Mouse (Mus musculus) embryonic facial prominence, embryonic 14.5 days (tissue): ENCODE data around the gene H2al1h. TPM values are rescaled to one million over a fixed set of nuclear protein-coding genes. Genes with fewer than 3 reads are reported as not detected.
A peak's percentile ranks its signal among the peaks of the same experiment; 100 is the strongest.
"Not testable (repeated sequence)": the region's sequence is repeated elsewhere in the genome, so short reads cannot be mapped to it uniquely, and the experiment has no call there.

Source experiments
- ATAC-seq: fragments of 200-750 bp; cut with Nextera tagmentation; 2 replicates; pipeline ENCODE4 v1.8.0; 2017; ENCODE audit warnings: low read depth, moderate number of reproducible peaks, moderate TSS enrichment
- DNase-seq: peaks from one replicate; pipeline ENCODE4 v3.0.0-alpha.2; 2015; ENCODE audit warnings: low spot score
- H3K27ac ChIP-seq: fragments of 300-500 bp; sonication (generic); replicated peaks from 2 replicates; pipeline ENCODE4 v1.5.1; 2014; ENCODE audit warnings: low read depth, mild to moderate bottlenecking, low read length, moderate library complexity
- H3K27me3 ChIP-seq: fragments of 300-500 bp; sonication (generic); replicated peaks from 2 replicates; pipeline ENCODE4 v1.6.1; 2014; ENCODE audit warnings: low read length; ENCODE audit not compliant: control insufficient read depth, insufficient read depth
- H3K36me3 ChIP-seq: fragments of 300-500 bp; sonication (generic); 2 replicates; pipeline ENCODE4 v1.6.1; 2014; ENCODE audit warnings: low read length, mixed read lengths; ENCODE audit not compliant: control insufficient read depth, insufficient read depth
- H3K4me1 ChIP-seq: fragments of 300-500 bp; sonication (generic); 2 replicates; pipeline ENCODE4 v1.6.1; 2014; ENCODE audit warnings: antibody characterized with exemption, low read length; ENCODE audit not compliant: control insufficient read depth, insufficient read depth
- H3K4me2 ChIP-seq: fragments of 300-500 bp; sonication (generic); 2 replicates; pipeline ENCODE4 v1.6.1; 2014; ENCODE audit warnings: low read depth, mild to moderate bottlenecking, low read length, moderate library complexity, mixed read lengths
- H3K4me3 ChIP-seq: fragments of 300-500 bp; sonication (generic); 2 replicates; pipeline ENCODE4 v1.5.1; 2014; ENCODE audit warnings: low read depth, mild to moderate bottlenecking, low read length
- H3K9ac ChIP-seq: fragments of 300-500 bp; sonication (generic); 2 replicates; pipeline ENCODE4 v1.6.1; 2014; ENCODE audit warnings: low read depth, mild to moderate bottlenecking, low read length, moderate library complexity, mixed read lengths
- H3K9me3 ChIP-seq: fragments of 300-500 bp; sonication (generic); 2 replicates; pipeline ENCODE4 v1.6.1; 2016; ENCODE audit warnings: low read length; ENCODE audit not compliant: control insufficient read depth
- WGBS: fragments of 180-500 bp; shearing (Covaris S2); extraction: QIAGEN DNeasy Blood & Tissue Kit; methylation state at CpG from one replicate; pipeline ENCODE4 v1.1.7; 2014; 5-methylcytosine and 5-hydroxymethylcytosine counted together
- polyA plus RNA-seq: library from polyadenylated mRNA; unstranded; fragments of >200 nt; fragmentation: Nextera tagmentation; extraction: Ambion mirVana; gene quantifications from 2 replicates; pipeline ENCODE4 v1.2.1, GENCODE M21; 2014

H2al1h gene
- polyA plus RNA-seq, 1 experiment from 2014 or later, result not detected

DNA sequence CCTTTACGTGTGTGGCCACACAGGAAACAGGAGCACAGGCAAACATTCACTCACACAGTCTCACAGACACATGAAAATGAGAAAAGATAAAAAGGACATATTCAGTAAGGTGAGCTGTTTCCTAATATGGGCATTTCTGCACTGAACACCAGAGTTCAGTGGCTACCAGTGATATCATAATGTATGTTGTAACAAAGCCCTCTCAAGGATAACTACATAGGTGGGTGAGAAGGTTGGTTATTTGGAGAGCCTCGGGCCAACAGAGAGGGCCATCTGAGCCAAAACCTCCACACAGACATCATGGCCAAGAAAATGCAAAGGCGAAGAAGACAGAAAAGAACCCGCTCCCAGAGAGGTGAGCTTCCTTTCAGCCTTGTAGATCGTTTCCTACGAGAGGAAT is 12.8 kb upstream of the H2al1h start, which contains the start of gene H2al1d:
H2al1d (plus strand) TSS at position 301 of the 400 bp plus-strand sequence.
- not testable (repeated sequence) for H3K4me1 ChIP-seq, H3K4me2 ChIP-seq, H3K4me3 ChIP-seq, H3K27ac ChIP-seq, H3K36me3 ChIP-seq, H3K9ac ChIP-seq, H3K9me3 ChIP-seq, H3K27me3 ChIP-seq, DNase-seq, ATAC-seq
- WGBS, result no CpG with 5 or more reads among the region's 6 CpGs

DNA sequence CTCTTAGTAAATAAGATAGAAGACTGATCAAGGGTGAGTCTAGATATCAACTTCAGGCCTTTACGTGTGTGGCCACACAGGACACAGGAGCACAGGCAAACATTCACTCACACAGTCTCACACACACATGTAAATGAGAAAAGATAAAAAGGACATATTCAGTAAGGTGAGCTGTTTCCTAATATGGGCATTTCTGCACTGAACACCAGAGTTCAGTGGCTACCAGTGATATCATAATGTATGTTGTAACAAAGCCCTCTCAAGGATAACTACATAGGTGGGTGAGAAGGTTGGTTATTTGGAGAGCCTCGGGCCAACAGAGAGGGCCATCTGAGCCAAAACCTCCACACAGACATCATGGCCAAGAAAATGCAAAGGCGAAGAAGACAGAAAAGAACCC is 9.7 kb upstream of the H2al1h start, which contains the start of gene H2al1e:
H2al1e (plus strand) TSS at position 301 of the 400 bp plus-strand sequence.
- WGBS, result no CpG with 5 or more reads among the region's 3 CpGs
- not testable (repeated sequence) for H3K27me3 ChIP-seq, ATAC-seq

DNA sequence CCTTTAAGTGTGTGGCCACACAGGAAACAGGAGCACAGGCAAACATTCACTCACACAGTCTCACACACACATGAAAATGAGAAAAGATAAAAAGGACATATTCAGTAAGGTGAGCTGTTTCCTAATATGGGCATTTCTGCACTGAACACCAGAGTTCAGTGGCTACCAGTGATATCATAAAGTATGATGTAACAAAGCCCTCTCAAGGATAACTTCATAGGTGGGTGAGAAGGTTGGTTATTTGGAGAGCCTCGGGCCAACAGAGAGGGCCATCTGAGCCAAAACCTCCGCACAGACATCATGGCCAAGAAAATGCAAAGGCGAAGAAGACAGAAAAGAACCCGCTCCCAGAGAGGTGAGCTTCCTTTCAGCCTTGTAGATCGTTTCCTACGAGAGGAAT is 6.4 kb upstream of the H2al1h start, which contains the start of gene H2al1f:
H2al1f (plus strand) TSS at position 301 of the 400 bp plus-strand sequence.
- H3K4me2 ChIP-seq, H3K36me3 ChIP-seq, H3K9me3 ChIP-seq, H3K27me3 ChIP-seq, H3K4me1 ChIP-seq, H3K27ac ChIP-seq, DNase-seq, H3K9ac ChIP-seq, ATAC-seq, H3K4me3 ChIP-seq: not testable (repeated sequence)
- WGBS, result no CpG with 5 or more reads among the region's 6 CpGs

More for the DNA sequence above, 9.7 kb upstream of the H2al1h start, which contains the start of gene H2al1e:
- not testable (repeated sequence) for H3K27ac ChIP-seq, H3K36me3 ChIP-seq, H3K4me3 ChIP-seq, H3K9ac ChIP-seq, H3K4me2 ChIP-seq, DNase-seq, H3K9me3 ChIP-seq, H3K4me1 ChIP-seq

DNA sequence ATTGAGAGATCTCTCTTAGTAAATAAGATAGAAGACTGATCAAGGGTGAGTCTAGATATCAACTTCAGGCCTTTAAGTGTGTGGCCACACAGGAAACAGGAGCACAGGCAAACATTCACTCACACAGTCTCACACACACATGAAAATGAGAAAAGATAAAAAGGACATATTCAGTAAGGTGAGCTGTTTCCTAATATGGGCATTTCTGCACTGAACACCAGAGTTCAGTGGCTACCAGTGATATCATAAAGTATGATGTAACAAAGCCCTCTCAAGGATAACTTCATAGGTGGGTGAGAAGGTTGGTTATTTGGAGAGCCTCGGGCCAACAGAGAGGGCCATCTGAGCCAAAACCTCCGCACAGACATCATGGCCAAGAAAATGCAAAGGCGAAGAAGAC is 3.3 kb upstream of the H2al1h start, which contains the start of gene H2al1g:
H2al1g (plus strand) TSS at position 301 of the 400 bp plus-strand sequence.
- ATAC-seq, H3K27me3 ChIP-seq, H3K27ac ChIP-seq, DNase-seq, H3K4me1 ChIP-seq, H3K4me3 ChIP-seq, H3K4me2 ChIP-seq, H3K9me3 ChIP-seq, H3K36me3 ChIP-seq, H3K9ac ChIP-seq: not testable (repeated sequence)
- WGBS, result no CpG with 5 or more reads among the region's 3 CpGs

DNA sequence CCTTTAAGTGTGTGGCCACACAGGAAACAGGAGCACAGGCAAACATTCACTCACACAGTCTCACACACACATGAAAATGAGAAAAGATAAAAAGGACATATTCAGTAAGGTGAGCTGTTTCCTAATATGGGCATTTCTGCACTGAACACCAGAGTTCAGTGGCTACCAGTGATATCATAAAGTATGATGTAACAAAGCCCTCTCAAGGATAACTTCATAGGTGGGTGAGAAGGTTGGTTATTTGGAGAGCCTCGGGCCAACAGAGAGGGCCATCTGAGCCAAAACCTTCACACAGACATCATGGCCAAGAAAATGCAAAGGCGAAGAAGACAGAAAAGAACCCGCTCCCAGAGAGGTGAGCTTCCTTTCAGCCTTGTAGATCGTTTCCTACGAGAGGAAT is 3.1 kb downstream of the H2al1h start, which contains the start of gene H2al1i:
H2al1i (plus strand) TSS at position 301 of the 400 bp plus-strand sequence.
- not testable (repeated sequence) for DNase-seq, H3K4me1 ChIP-seq, H3K27ac ChIP-seq, H3K9me3 ChIP-seq, H3K36me3 ChIP-seq, ATAC-seq, H3K4me2 ChIP-seq, H3K4me3 ChIP-seq, H3K27me3 ChIP-seq, H3K9ac ChIP-seq
- WGBS, result no CpG with 5 or more reads among the region's 5 CpGs

DNA sequence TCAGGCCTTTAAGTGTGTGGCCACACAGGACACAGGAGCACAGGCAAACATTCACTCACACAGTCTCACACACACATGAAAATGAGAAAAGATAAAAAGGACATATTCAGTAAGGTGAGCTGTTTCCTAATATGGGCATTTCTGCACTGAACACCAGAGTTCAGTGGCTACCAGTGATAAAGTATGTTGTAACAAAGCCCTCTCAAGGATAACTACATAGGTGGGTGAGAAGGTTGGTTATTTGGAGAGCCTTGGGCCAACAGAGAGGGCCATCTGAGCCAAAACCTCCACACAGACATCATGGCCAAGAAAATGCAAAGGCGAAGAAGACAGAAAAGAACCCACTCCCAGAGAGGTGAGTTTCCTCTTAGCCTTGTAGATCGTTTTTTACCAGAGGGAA is 6.2 kb downstream of the H2al1h start, which contains the start of gene H2al1j:
H2al1j (plus strand) TSS at position 301 of the 400 bp plus-strand sequence.
- ATAC-seq, H3K27ac ChIP-seq, DNase-seq, H3K27me3 ChIP-seq, H3K4me2 ChIP-seq, H3K4me1 ChIP-seq, H3K9me3 ChIP-seq, H3K36me3 ChIP-seq, H3K4me3 ChIP-seq, H3K9ac ChIP-seq: not testable (repeated sequence)
- 83% methylated on average over 2 of the region's 2 CpGs for WGBS

DNA sequence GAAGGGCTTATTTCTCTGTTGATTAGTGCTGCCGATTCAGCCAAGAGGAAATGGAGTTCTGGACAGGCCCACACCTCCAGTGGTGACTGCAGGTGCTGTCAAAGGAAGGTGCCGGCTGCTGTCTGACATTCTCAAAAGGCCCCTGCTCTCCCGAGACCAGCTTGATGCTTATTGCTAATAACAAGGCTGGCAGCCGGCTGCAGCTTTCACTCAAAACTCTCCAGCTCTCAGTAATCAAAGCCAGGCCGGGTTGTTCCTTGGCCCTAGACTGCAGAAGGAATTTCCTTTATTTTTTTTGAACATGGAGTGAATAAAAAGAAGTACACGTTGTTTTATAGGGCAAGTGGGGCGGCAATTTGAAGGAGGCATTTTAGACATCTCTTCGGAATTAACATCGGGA is 24.5 kb downstream of the H2al1h start:
- H3K9ac ChIP-seq, result no peak overlapping the region
- peak; percentile 76 for DNase-seq
- H3K9me3 ChIP-seq, result no peaks in the 10 kb centered on the region
- H3K27me3 ChIP-seq, result peaks cover 15% of the 10 kb centered on the region
- H3K4me2 ChIP-seq, result peak overlapping the region; percentile 23; the same call in 1 of the 2 replicates
- H3K27ac ChIP-seq, result no peak overlapping the region
- WGBS, result 39% methylated on average over 9 of the region's 9 CpGs
- no peak overlapping the region for H3K4me3 ChIP-seq
- H3K4me1 ChIP-seq, result 0 out of 2 replicates have a peak, but pooled peaks cover 6% of the 10 kb centered on the region
- no peak for ATAC-seq
- H3K36me3 ChIP-seq, result no peaks in the 10 kb centered on the region

DNA sequence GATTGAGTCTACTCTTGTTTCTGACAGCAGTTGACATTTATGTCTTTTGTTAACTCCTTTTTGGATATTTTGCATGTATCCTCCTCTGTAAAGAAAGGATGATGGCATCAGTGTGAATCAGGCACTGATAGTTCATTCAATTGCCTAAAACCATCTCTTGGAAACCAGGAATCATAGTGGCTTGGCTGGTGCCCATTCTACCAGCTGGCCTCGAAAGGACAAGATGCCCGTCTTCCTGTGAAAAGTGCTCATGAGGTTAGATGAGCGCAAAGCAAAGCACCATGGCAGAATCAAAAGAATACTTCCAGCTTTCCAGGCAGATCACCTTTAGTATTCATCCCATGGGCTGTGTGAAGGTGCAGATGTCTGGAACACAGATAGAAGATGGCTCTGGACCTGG is 25.5 kb downstream of the H2al1h start:
- Histone ChIP-seq H3K4me1 (0 out of 2 replicates have a peak, but pooled peaks cover 6% of the 10 kb centered on the region), H3K27me3 (peaks cover 17% of the 10 kb centered on the region), H3K4me3 (no peak overlapping the region), H3K36me3 (no peaks in the 10 kb centered on the region), H3K9ac (no peak overlapping the region), H3K27ac (no peak overlapping the region), H3K4me2 (no peak overlapping the region), H3K9me3 (no peaks in the 10 kb centered on the region)
- no peak for DNase-seq
- ATAC-seq, result no peak
- 84% methylated on average over 3 of the region's 3 CpGs for WGBS

DNA sequence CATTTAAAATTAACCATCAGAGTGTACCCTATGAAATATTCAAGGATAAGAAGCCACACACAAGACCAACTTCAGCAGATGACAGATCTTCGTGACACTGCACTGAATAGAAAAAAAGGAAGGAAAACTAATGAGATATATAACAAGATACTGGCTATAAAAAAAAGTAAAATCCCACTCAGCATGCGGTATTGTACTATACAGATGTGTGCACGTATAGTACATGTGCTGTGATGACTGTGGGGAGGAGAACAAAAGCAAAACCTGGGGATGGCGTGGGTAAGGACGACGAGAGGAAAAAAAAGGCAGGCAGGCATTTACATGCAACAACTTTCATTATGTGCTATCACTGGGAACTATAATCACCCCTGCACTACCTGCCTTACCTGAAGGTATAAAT is 39.5 kb downstream of the H2al1h start:
- H3K27ac ChIP-seq, result no peak overlapping the region
- H3K9me3 ChIP-seq, result no peaks in the 10 kb centered on the region
- H3K36me3 ChIP-seq, result no peaks in the 10 kb centered on the region
- WGBS, result 84% methylated on average over 6 of the region's 6 CpGs
- H3K9ac ChIP-seq, result no peak overlapping the region
- H3K27me3 ChIP-seq, result peaks cover 28% of the 10 kb centered on the region; the same call in 1 of the 2 replicates
- H3K4me2 ChIP-seq, result no peak overlapping the region
- no peak for ATAC-seq
- no peaks in the 10 kb centered on the region for H3K4me1 ChIP-seq
- no peak overlapping the region for H3K4me3 ChIP-seq
- DNase-seq, result no peak
